Mouse (Mus musculus): ENCODE results near the gene Lsp1.

- TF ChIP-seq ZC3H11A (IDR thresholded peaks at IDR 0.05; ENCODE audit: borderline replicate concordance, low read depth, low read length) (no peak), MAFK (IDR thresholded peaks at IDR 0.05; ENCODE audit: insufficient read depth, low read depth, low read length) (no peak), ZNF384 (IDR thresholded peaks at IDR 0.05; ENCODE audit: low read depth, low read length) (no peak)
These were observed 1.8 kb upstream of the Lsp1 start for GRCm38 (mm10) chr7:142458676-142459298.

Data from ES-E14 (cell line).